ENCODE assay signal across 16 mouse cellular contexts in the genomic region with DNA sequence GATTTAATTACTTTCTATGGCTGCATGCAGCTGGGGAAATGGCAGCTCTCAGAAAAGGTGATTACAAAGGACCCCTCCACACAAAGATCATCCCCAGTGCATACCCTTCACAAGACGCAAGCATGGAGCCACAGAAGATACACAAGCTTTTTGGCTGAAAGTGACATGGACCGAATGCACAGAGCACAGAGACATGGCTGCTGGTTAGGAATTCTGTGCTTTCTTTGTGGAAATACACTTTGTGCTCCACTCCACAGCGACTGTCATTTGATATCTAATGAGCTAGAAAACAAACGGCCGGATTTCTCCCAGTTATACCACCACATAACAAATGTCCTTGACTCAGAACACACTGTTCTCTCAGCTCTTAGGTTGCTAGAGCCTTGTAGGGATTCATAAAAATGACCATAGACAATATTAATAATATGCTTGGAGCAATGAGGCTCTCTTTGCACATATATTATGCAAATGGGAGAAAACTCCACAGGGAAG.
A peak's percentile ranks its signal among the peaks of the same experiment; 100 is the strongest.
DNase-seq lines count a peak whose midpoint lies in the region; ATAC-seq and TF ChIP-seq lines count a peak whose summit lies in the region.
"Had no signal": no experiment of that assay in that cellular context is flagged by ENCODE, and none has a peak within 500 bp of the region (broad histone marks: within the 10 kb centered on the region; RNA-seq: fewer than 3 reads in every experiment).

No protein-coding gene starts in this region.

- intact Hi-C loops in heart, postnatal 10 days (cut with DNase I): no loop called here

- H3K27me3 ChIP-seq in kidney, postnatal 0 days (ENCODE audit: insufficient read depth, low read length): no peaks in the 10 kb centered on the region
- H3K27me3 ChIP-seq in kidney, embryonic 16.5 days (ENCODE audit: insufficient read depth, low read length): no peaks in the 10 kb centered on the region
- no peaks in the 10 kb centered on the region for H3K27me3 ChIP-seq in hindbrain, embryonic 10.5 days (ENCODE audit: insufficient read depth, poor library complexity, severe bottlenecking)
- H3K27me3 ChIP-seq in midbrain, embryonic 10.5 days (ENCODE audit: low read depth, poor library complexity, severe bottlenecking): no peaks in the 10 kb centered on the region
- no peaks in the 10 kb centered on the region for H3K27me3 ChIP-seq in neural tube, embryonic 13.5 days
- no peaks in the 10 kb centered on the region for H3K27me3 ChIP-seq in intestine, postnatal 0 days (replicated peaks; ENCODE audit: control insufficient read depth, insufficient read depth, low read length)
- H3K27me3 ChIP-seq: embryonic facial prominence, embryonic 12.5 days; intestine, embryonic 15.5 days had no signal

- H3K36me3 ChIP-seq in kidney, postnatal 0 days (ENCODE audit: insufficient read depth, low read length): no peaks in the 10 kb centered on the region
- no peaks in the 10 kb centered on the region for H3K36me3 ChIP-seq in kidney, embryonic 16.5 days (ENCODE audit: insufficient read depth, low read length)
- no peaks in the 10 kb centered on the region for H3K36me3 ChIP-seq in hindbrain, embryonic 10.5 days
- no peaks in the 10 kb centered on the region for H3K36me3 ChIP-seq in midbrain, embryonic 10.5 days
- no peaks in the 10 kb centered on the region for H3K36me3 ChIP-seq in neural tube, embryonic 13.5 days
- no peaks in the 10 kb centered on the region for H3K36me3 ChIP-seq in intestine, postnatal 0 days (ENCODE audit: control insufficient read depth, insufficient read depth)
- H3K36me3 ChIP-seq: embryonic facial prominence, embryonic 12.5 days; intestine, embryonic 15.5 days; limb, embryonic 10.5 days had no signal

- no peaks in the 10 kb centered on the region for H3K4me1 ChIP-seq in kidney, postnatal 0 days (replicated peaks; ENCODE audit: insufficient read depth, low read length)
- H3K4me1 ChIP-seq in kidney, embryonic 16.5 days (ENCODE audit: insufficient read depth, low read length): peaks cover 14% of the 10 kb centered on the region
- peaks cover 7% of the 10 kb centered on the region for H3K4me1 ChIP-seq in hindbrain, embryonic 10.5 days (replicated peaks)
- H3K4me1 ChIP-seq in midbrain, embryonic 10.5 days: 0 out of 2 replicates have a peak, but pooled peaks cover 4% of the 10 kb centered on the region
- H3K4me1 ChIP-seq in neural tube, embryonic 13.5 days (replicated peaks): peaks cover 25% of the 10 kb centered on the region
- H3K4me1 ChIP-seq in intestine, postnatal 0 days (replicated peaks; ENCODE audit: control insufficient read depth, insufficient read depth, low read length): no peaks in the 10 kb centered on the region
- H3K4me1 ChIP-seq: intestine, embryonic 15.5 days had no signal

- no peak for ATAC-seq in kidney, postnatal 0 days (replicated peaks; ENCODE audit: low FRiP score, low read depth)
- no peak for ATAC-seq in kidney, embryonic 16.5 days (ENCODE audit: low FRiP score, low TSS enrichment)
- peak; percentile 80 for ATAC-seq in neural tube, embryonic 13.5 days (ENCODE audit: low read depth)
- no peak for ATAC-seq in inflammation-experienced regulatory T-cells, adult 6 months
- no peak for ATAC-seq in intestine, postnatal 0 days
- ATAC-seq: activated CD4-positive, CD25-positive, alpha-beta regulatory T cell, adult 4 months; intestine, embryonic 15.5 days had no signal

- no peaks in the 10 kb centered on the region for H3K9me3 ChIP-seq in kidney, postnatal 0 days (replicated peaks; ENCODE audit: low read length)
- no peaks in the 10 kb centered on the region for H3K9me3 ChIP-seq in kidney, embryonic 16.5 days (ENCODE audit: low read length)
- no peaks in the 10 kb centered on the region for H3K9me3 ChIP-seq in hindbrain, embryonic 10.5 days
- H3K9me3 ChIP-seq in midbrain, embryonic 10.5 days (replicated peaks): no peaks in the 10 kb centered on the region
- no peaks in the 10 kb centered on the region for H3K9me3 ChIP-seq in neural tube, embryonic 13.5 days
- no peaks in the 10 kb centered on the region for H3K9me3 ChIP-seq in intestine, postnatal 0 days (ENCODE audit: control insufficient read depth)
- H3K9me3 ChIP-seq: embryonic facial prominence, embryonic 12.5 days; intestine, embryonic 15.5 days; limb, embryonic 10.5 days had no signal

- TF ChIP-seq CTCF in kidney, postnatal 0 days (IDR thresholded peaks at IDR 0.05; ENCODE audit: low read depth): no peak
- TF ChIP-seq CTCF in intestine, postnatal 0 days (IDR thresholded peaks at IDR 0.05; ENCODE audit: low read depth): no peak

- peak; percentile 72 for DNase-seq in kidney, postnatal 0 days (ENCODE audit: low spot score)
- DNase-seq in hindbrain, embryonic 10.5 days (ENCODE audit: low spot score): no peak
- no peak for DNase-seq in midbrain, embryonic 10.5 days (ENCODE audit: low spot score)
- no peak for DNase-seq in heart, postnatal 10 days
- DNase-seq: cerebellum, postnatal 25 days; gastrocnemius, postnatal 10 days; lung, postnatal 10 days had no signal

- no peak overlapping the region for H3K4me2 ChIP-seq in kidney, postnatal 0 days (ENCODE audit: low read length)
- H3K4me2 ChIP-seq in kidney, embryonic 16.5 days (replicated peaks; ENCODE audit: low read depth, low read length): no peak overlapping the region
- peak overlapping the region; percentile 24 for H3K4me2 ChIP-seq in neural tube, embryonic 13.5 days
- no peak overlapping the region for H3K4me2 ChIP-seq in intestine, postnatal 0 days (replicated peaks; ENCODE audit: low read depth)
- H3K4me2 ChIP-seq: embryonic facial prominence, embryonic 12.5 days; intestine, embryonic 15.5 days had no signal

- 30% methylated on average over 5 of the region's 5 CpGs for WGBS in kidney, postnatal 0 days
- WGBS in kidney, embryonic 16.5 days: 18% methylated on average over 5 of the region's 5 CpGs
- 67% methylated on average over 5 of the region's 5 CpGs for WGBS in hindbrain, embryonic 10.5 days
- 83% methylated on average over 5 of the region's 5 CpGs for WGBS in midbrain, embryonic 10.5 days
- 21% methylated on average over 5 of the region's 5 CpGs for WGBS in neural tube, embryonic 13.5 days
- 76% methylated on average over 5 of the region's 5 CpGs for WGBS in intestine, postnatal 0 days

- H3K9ac ChIP-seq in kidney, postnatal 0 days (ENCODE audit: low read depth, low read length): no peak overlapping the region
- H3K9ac ChIP-seq in kidney, embryonic 16.5 days (replicated peaks; ENCODE audit: low read length): no peak overlapping the region
- H3K9ac ChIP-seq in neural tube, embryonic 13.5 days: 0 out of 2 replicates have a peak overlapping the region, but pooled peaks have one; percentile 41
- no peak overlapping the region for H3K9ac ChIP-seq in intestine, postnatal 0 days (ENCODE audit: low read depth, low read length)
- H3K9ac ChIP-seq: embryonic facial prominence, embryonic 12.5 days; intestine, embryonic 15.5 days; liver, embryonic 14.5 days had no signal

- no peak overlapping the region; the same call in 1 of the 2 replicates for H3K27ac ChIP-seq in kidney, postnatal 0 days
- H3K27ac ChIP-seq in kidney, embryonic 16.5 days (ENCODE audit: low read length): no peak overlapping the region
- H3K27ac ChIP-seq in hindbrain, embryonic 10.5 days: peak overlapping the region; percentile 56
- H3K27ac ChIP-seq in midbrain, embryonic 10.5 days (replicated peaks): 0 out of 2 replicates have a peak overlapping the region, but pooled peaks have one; percentile 17
- H3K27ac ChIP-seq in neural tube, embryonic 13.5 days (replicated peaks): peak overlapping the region; percentile 89
- no peak overlapping the region for H3K27ac ChIP-seq in intestine, postnatal 0 days (ENCODE audit: low read depth, low read length)
- H3K27ac ChIP-seq: embryonic facial prominence, embryonic 12.5 days; intestine, embryonic 15.5 days; limb, embryonic 10.5 days; liver, embryonic 14.5 days had no signal

- H3K4me3 ChIP-seq in kidney, postnatal 0 days (replicated peaks; ENCODE audit: low read depth, low read length): no peak overlapping the region
- no peak overlapping the region for H3K4me3 ChIP-seq in kidney, embryonic 16.5 days (ENCODE audit: low read length)
- H3K4me3 ChIP-seq in hindbrain, embryonic 10.5 days: no peak overlapping the region
- no peak overlapping the region for H3K4me3 ChIP-seq in midbrain, embryonic 10.5 days
- no peak overlapping the region for H3K4me3 ChIP-seq in neural tube, embryonic 13.5 days
- no peak overlapping the region for H3K4me3 ChIP-seq in intestine, postnatal 0 days (ENCODE audit: low read depth, low read length)
- H3K4me3 ChIP-seq: embryonic facial prominence, embryonic 12.5 days; intestine, embryonic 15.5 days; limb, embryonic 10.5 days had no signal

Comparison
In these comparisons a context has a peak if more than half of its experiments do, and no peak if none do; other contexts are left out.
1. H3K27ac ChIP-seq: peak in hindbrain, embryonic 10.5 days (single experiment), midbrain, embryonic 10.5 days (single experiment) and neural tube, embryonic 13.5 days (single experiment); none in kidney, postnatal 0 days (single experiment), kidney, embryonic 16.5 days (single experiment) and intestine, postnatal 0 days (single experiment).